In the genomic region with DNA sequence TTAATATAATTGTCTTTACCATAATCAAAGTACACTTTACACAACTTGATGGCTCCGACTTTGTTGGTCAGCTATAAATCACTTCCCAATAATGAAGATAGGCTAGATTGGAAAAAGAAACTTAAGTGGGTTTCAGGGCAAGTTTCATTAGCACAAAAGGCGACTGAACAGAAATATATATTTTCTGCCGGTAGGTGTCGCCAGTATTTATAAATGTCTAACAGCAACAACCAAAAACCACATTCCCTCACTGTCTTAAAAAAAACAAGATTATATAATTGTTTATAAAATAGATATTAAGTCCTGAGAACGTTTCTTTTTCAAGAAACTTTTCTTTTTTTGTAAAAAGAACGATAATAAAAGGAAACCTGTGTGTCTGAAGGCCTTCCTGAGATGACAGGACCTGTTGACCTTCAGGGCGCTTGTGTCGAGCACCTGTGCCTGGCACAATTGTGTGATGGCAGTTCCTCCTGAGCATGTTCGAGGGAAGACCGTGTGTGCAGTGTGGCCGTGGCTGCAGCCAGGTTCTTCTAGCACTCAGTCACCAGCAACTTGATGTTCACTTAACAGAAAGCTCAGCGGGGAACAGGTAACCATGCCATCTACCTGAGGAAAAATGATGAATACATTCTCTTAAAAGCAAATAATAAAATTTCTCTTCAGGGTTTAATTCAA, we compare ENCODE assay signal across 9 mouse cellular contexts.
A peak's percentile ranks its signal among the peaks of the same experiment; 100 is the strongest.
DNase-seq lines count a peak whose midpoint lies in the region; ATAC-seq and TF ChIP-seq lines count a peak whose summit lies in the region.
"Had no signal": no experiment of that assay in that cellular context is flagged by ENCODE, and none has a peak within 500 bp of the region (broad histone marks: within the 10 kb centered on the region; RNA-seq: fewer than 3 reads in every experiment).

No protein-coding gene starts in this region.

- ATAC-seq in hindbrain, embryonic 11.5 days (ENCODE audit: low FRiP score), result no peak
- ATAC-seq in hindbrain, embryonic 13.5 days (ENCODE audit: low FRiP score), result no peak
- ATAC-seq in stomach, postnatal 0 days (ENCODE audit: low FRiP score, low TSS enrichment), result no peak

- peaks cover 17% of the 10 kb centered on the region for H3K27me3 ChIP-seq in hindbrain, embryonic 11.5 days (ENCODE audit: control insufficient read depth, insufficient read depth, low read length)
- H3K27me3 ChIP-seq in hindbrain, embryonic 13.5 days, result peaks cover 42% of the 10 kb centered on the region
- H3K27me3 ChIP-seq in stomach, postnatal 0 days (ENCODE audit: control insufficient read depth, insufficient read depth, low read length), result no peaks in the 10 kb centered on the region

- H3K4me1 ChIP-seq in hindbrain, embryonic 11.5 days (replicated peaks; ENCODE audit: control insufficient read depth, insufficient read depth, low read length), result 0 out of 2 replicates have a peak, but pooled peaks cover 2% of the 10 kb centered on the region
- H3K4me1 ChIP-seq in hindbrain, embryonic 13.5 days (replicated peaks), result peaks cover 15% of the 10 kb centered on the region
- H3K4me1 ChIP-seq in stomach, postnatal 0 days (replicated peaks; ENCODE audit: control insufficient read depth, insufficient read depth), result peaks cover 7% of the 10 kb centered on the region

- no peak overlapping the region for H3K9ac ChIP-seq in hindbrain, embryonic 11.5 days (ENCODE audit: low read depth, low read length)
- H3K9ac ChIP-seq in hindbrain, embryonic 13.5 days, result no peak overlapping the region
- no peak overlapping the region for H3K9ac ChIP-seq in stomach, postnatal 0 days (ENCODE audit: low read length)
- H3K9ac ChIP-seq: liver, embryonic 15.5 days had no signal

- peak; percentile 72 for DNase-seq in hindbrain, embryonic 11.5 days (ENCODE audit: low spot score)
- DNase-seq in spleen, postnatal 36 days (ENCODE audit: low spot score in 2 of 2), result peak; percentile 58 to 71
- DNase-seq in spleen, adult 18-20 months, result no peak
- DNase-seq in cerebellum, adult 9-11 months, result peak; percentile 68
- DNase-seq in layer of hippocampus, adult 9-11 months, result peak; percentile 51
- DNase-seq in stomach, postnatal 0 days (ENCODE audit: low spot score), result no peak
- DNase-seq in ovary, postnatal 10 days (ENCODE audit: low spot score), result no peak

- no peak overlapping the region for H3K4me2 ChIP-seq in hindbrain, embryonic 11.5 days (replicated peaks; ENCODE audit: low read depth, low read length)
- no peak overlapping the region for H3K4me2 ChIP-seq in hindbrain, embryonic 13.5 days
- H3K4me2 ChIP-seq in stomach, postnatal 0 days (replicated peaks; ENCODE audit: low read depth), result peak overlapping the region; percentile 66

- TF ChIP-seq EP300 in stomach, postnatal 0 days (optimal IDR thresholded peaks at IDR 0.05), result no peak

- H3K36me3 ChIP-seq in hindbrain, embryonic 11.5 days (ENCODE audit: control insufficient read depth, insufficient read depth, low read length), result no peaks in the 10 kb centered on the region
- H3K36me3 ChIP-seq in hindbrain, embryonic 13.5 days, result no peaks in the 10 kb centered on the region
- H3K36me3 ChIP-seq in stomach, postnatal 0 days (ENCODE audit: control insufficient read depth, insufficient read depth, low read length), result no peaks in the 10 kb centered on the region
- H3K36me3 ChIP-seq: liver, embryonic 15.5 days had no signal

- 39% methylated on average over 12 of the region's 12 CpGs for WGBS in hindbrain, embryonic 11.5 days
- 38% methylated on average over 12 of the region's 12 CpGs for WGBS in hindbrain, embryonic 13.5 days
- WGBS in stomach, postnatal 0 days, result 29% methylated on average over 12 of the region's 12 CpGs

- TF ChIP-seq CTCF in stomach, postnatal 0 days (IDR thresholded peaks at IDR 0.05; ENCODE audit: low read depth), result peak; percentile 70

- H3K9me3 ChIP-seq in hindbrain, embryonic 11.5 days (ENCODE audit: control insufficient read depth, low read length), result no peaks in the 10 kb centered on the region
- H3K9me3 ChIP-seq in hindbrain, embryonic 13.5 days, result no peaks in the 10 kb centered on the region
- no peaks in the 10 kb centered on the region for H3K9me3 ChIP-seq in stomach, postnatal 0 days (ENCODE audit: control insufficient read depth, low read length)
- H3K9me3 ChIP-seq: liver, embryonic 15.5 days had no signal

- no peak overlapping the region for H3K4me3 ChIP-seq in hindbrain, embryonic 11.5 days (ENCODE audit: low read depth, low read length)
- H3K4me3 ChIP-seq in hindbrain, embryonic 13.5 days, result no peak overlapping the region
- H3K4me3 ChIP-seq in stomach, postnatal 0 days (ENCODE audit: low read depth, low read length), result peak overlapping the region; percentile 51

- H3K27ac ChIP-seq in hindbrain, embryonic 11.5 days (ENCODE audit: low read depth, low read length), result no peak overlapping the region
- H3K27ac ChIP-seq in hindbrain, embryonic 13.5 days, result no peak overlapping the region
- no peak overlapping the region for H3K27ac ChIP-seq in stomach, postnatal 0 days (replicated peaks)
- H3K27ac ChIP-seq: liver, embryonic 15.5 days had no signal

Comparison
In these comparisons a context has a peak if more than half of its experiments do, and no peak if none do; other contexts are left out.
1. DNase-seq: peak in hindbrain, embryonic 11.5 days (single experiment), spleen, postnatal 36 days (2 of 2), cerebellum, adult 9-11 months (single experiment) and layer of hippocampus, adult 9-11 months (single experiment); none in spleen, adult 18-20 months (0 of 2), stomach, postnatal 0 days (single experiment) and ovary, postnatal 10 days (single experiment).